Mouse (Mus musculus): Measurements from ENCODE around the gene Spint5. TPM values are rescaled to one million over a fixed set of nuclear protein-coding genes. Genes with fewer than 3 reads are reported as not detected.

Spint5 gene
- polyA plus RNA-seq, 1 experiment, result not detected

Other genes starting within 250 kb of the Spint5 start
- not detected in 2 replicates for gene Trp53tg5, start 241.6 kb upstream of the Spint5 start, polyA plus RNA-seq (2012; rRNA removed)
- gene Dbndd2, start 229.2 kb upstream of the Spint5 start, polyA plus RNA-seq (2012; rRNA removed), result 182 and 219 TPM in 2 replicates
- 80.6 and 84.7 TPM in 2 replicates for gene Pigt, start 217.8 kb upstream of the Spint5 start, polyA plus RNA-seq (2012; rRNA removed)
- gene Wfdc2, start 152.9 kb upstream of the Spint5 start, polyA plus RNA-seq (2012; rRNA removed), result 0.76 and 1.2 TPM in 2 replicates
- gene Spint3, start 141.8 kb upstream of the Spint5 start, polyA plus RNA-seq (2012; rRNA removed), result not detected in 2 replicates
- 0.12 TPM in 1 of 2 replicates, not detected in the other for gene Wfdc6a, start 129.9 kb upstream of the Spint5 start, polyA plus RNA-seq (2012; rRNA removed)
- gene Eppin, start 121.7 kb upstream of the Spint5 start, polyA plus RNA-seq (2012; rRNA removed), result not detected in 2 replicates
- not detected in 2 replicates for gene Wfdc6b, start 101.8 kb upstream of the Spint5 start, polyA plus RNA-seq (2012; rRNA removed)
- gene Wfdc8, start 101.7 kb upstream of the Spint5 start, polyA plus RNA-seq (2012; rRNA removed), result not detected in 2 replicates
- not detected in 2 replicates for gene Wfdc16, start 76.5 kb upstream of the Spint5 start, polyA plus RNA-seq (2012; rRNA removed)
- not detected in 2 replicates for gene Wfdc10, start 59.3 kb upstream of the Spint5 start, polyA plus RNA-seq (2012; rRNA removed)
- gene Wfdc9, start 58.7 kb upstream of the Spint5 start, polyA plus RNA-seq (2012; rRNA removed), result not detected in 2 replicates
- not detected in 2 replicates for gene Wfdc11, start 41.2 kb upstream of the Spint5 start, polyA plus RNA-seq (2012; rRNA removed)
- gene Wfdc13, start 30.2 kb upstream of the Spint5 start, polyA plus RNA-seq (2012; rRNA removed), result not detected in 2 replicates
- gene Spint4, start 16.8 kb upstream of the Spint5 start, polyA plus RNA-seq (2012; rRNA removed), result not detected in 2 replicates
- 2.4 and 3.3 TPM in 2 replicates for gene Wfdc3, start 30.6 kb downstream of the Spint5 start, polyA plus RNA-seq (2012; rRNA removed)
- gene Dnttip1, start 30.7 kb downstream of the Spint5 start, polyA plus RNA-seq (2012; rRNA removed), result 44.3 and 46.4 TPM in 2 replicates
- 2.0 and 2.8 TPM in 2 replicates for gene Ube2c, start 54.6 kb downstream of the Spint5 start, polyA plus RNA-seq (2012; rRNA removed)
- 0.96 and 3.9 TPM in 2 replicates for gene Tnnc2, start 64.7 kb downstream of the Spint5 start, polyA plus RNA-seq (2012; rRNA removed)
- 59.9 and 60.9 TPM in 2 replicates for gene Snx21, start 70.5 kb downstream of the Spint5 start, polyA plus RNA-seq (2012; rRNA removed)
- gene Acot8, start 89.6 kb downstream of the Spint5 start, polyA plus RNA-seq (2012; rRNA removed), result 29.4 and 35.0 TPM in 2 replicates
- 7.7 and 7.9 TPM in 2 replicates for gene Zswim3, start 89.8 kb downstream of the Spint5 start, polyA plus RNA-seq (2012; rRNA removed)
- gene Zswim1, start 107.4 kb downstream of the Spint5 start, polyA plus RNA-seq (2012; rRNA removed), result 18.5 and 19.3 TPM in 2 replicates
- gene Spata25, start 113.2 kb downstream of the Spint5 start, polyA plus RNA-seq (2012; rRNA removed), result 0.69 TPM in 1 of 2 replicates, not detected in the other
- gene Ctsa, start 117.6 kb downstream of the Spint5 start, polyA plus RNA-seq (2012; rRNA removed), result 177 and 194 TPM in 2 replicates
- 6.6 and 6.9 TPM in 2 replicates for gene Neurl2, start 118.2 kb downstream of the Spint5 start, polyA plus RNA-seq (2012; rRNA removed)
- 154 and 170 TPM in 2 replicates for gene Pltp, start 142.4 kb downstream of the Spint5 start, polyA plus RNA-seq (2012; rRNA removed)
- gene Pcif1, start 164.0 kb downstream of the Spint5 start, polyA plus RNA-seq (2012; rRNA removed), result 47.4 and 47.7 TPM in 2 replicates
- gene Zfp335, start 196.5 kb downstream of the Spint5 start, polyA plus RNA-seq (2012; rRNA removed), result 31.6 and 34.6 TPM in 2 replicates
- 1.2 and 1.3 TPM in 2 replicates for gene Mmp9, start 225.5 kb downstream of the Spint5 start, polyA plus RNA-seq (2012; rRNA removed)
- gene Slc12a5, start 245.5 kb downstream of the Spint5 start, polyA plus RNA-seq (2012; rRNA removed), result 345 and 356 TPM in 2 replicates